Mouse (Mus musculus): ENCODE data around the gene 4931428F04Rik.

- TF ChIP-seq POLR2A (IDR thresholded peaks at IDR 0.05; ENCODE audit: extremely low read depth, insufficient read depth, low read length) (no peak), CTCF (IDR thresholded peaks at IDR 0.05; ENCODE audit: low read depth, low read length) (no peak)
Measured at GRCm38 (mm10) chr8:105270101-105270915, 19.4 kb downstream of the 4931428F04Rik start.
